Mouse (Mus musculus): ENCODE measurements around the gene Gm597. TPM values are rescaled to one million over a fixed set of nuclear protein-coding genes. Genes with fewer than 3 reads are reported as not detected.

The Gm597 gene
- not detected in 2 replicates for polyA plus RNA-seq (2014; fragmentation: Nextera tagmentation; extraction: Ambion mirVana)

DNA sequence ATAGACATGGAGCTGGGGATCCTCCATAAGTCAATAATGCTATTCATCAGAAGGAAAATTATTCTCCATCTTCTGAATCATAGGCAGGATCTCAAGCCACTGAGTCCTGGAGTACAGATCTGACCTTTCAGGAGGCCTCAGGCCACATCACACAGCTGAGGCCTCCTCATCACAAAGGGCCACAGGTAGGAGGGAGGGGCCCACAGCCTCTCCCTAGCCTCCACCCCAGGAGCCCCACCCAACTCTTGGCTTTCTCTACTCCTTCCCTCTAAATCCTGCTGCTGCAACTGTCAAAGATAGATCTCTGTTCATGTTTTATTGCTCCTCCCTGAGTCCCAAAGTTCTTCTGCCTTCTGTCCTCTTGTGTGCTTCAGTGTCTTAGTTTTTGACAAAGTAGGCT is at the start of gene Gm597:
Gene Gm597, minus strand, starts transcription at position 101 of the 400 bp plus-strand sequence.
- no peak within 1 kb of the TSS for H3K9ac ChIP-seq (ENCODE audit: low read length)
- DNase-seq (ENCODE audit: low spot score) (no peak), ATAC-seq (replicated peaks; ENCODE audit: low FRiP score, low TSS enrichment, low read depth) (no peak)
- H3K4me2 ChIP-seq (ENCODE audit: low read length), result no peak within 1 kb of the TSS
- H3K36me3 ChIP-seq (ENCODE audit: control insufficient read depth, insufficient read depth, low read length), result no peaks in the 10 kb centered on the region
- H3K4me1 ChIP-seq (replicated peaks; ENCODE audit: control insufficient read depth, insufficient read depth, low read length), result no peaks in the 10 kb centered on the region
- no peak within 1 kb of the TSS for H3K27ac ChIP-seq (ENCODE audit: low read depth)
- no peak within 1 kb of the TSS for H3K4me3 ChIP-seq (ENCODE audit: low read depth, low read length)
- no peaks in the 10 kb centered on the region for H3K27me3 ChIP-seq (replicated peaks; ENCODE audit: control insufficient read depth, insufficient read depth, low read length)
- no peaks in the 10 kb centered on the region for H3K9me3 ChIP-seq (ENCODE audit: control insufficient read depth, low read length)

DNA sequence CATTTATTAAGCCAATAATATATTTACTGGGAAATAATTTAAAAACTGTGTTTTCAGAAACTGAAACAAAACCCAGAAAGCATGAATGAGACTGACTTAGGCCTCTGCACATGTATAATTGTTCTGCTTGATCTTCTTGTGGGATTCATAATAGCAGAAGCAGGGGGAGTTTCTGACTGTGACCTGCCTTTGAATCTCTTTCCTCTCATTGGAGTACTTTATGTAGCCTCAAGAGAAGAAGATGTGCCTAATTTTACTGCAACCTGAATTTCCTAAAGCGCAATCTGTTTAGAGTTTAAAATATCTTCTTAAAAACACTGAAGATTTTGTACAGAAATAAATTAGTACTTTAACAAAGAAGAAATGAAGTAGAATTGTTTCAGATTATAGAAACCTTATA is 27.6 kb upstream of the Gm597 start:
- WGBS, result 96% methylated on average over 1 of the region's 1 CpGs
- ATAC-seq (replicated peaks; ENCODE audit: low FRiP score, low TSS enrichment, low read depth) (no peak), DNase-seq (ENCODE audit: low spot score) (no peak)
- no peak overlapping the region for H3K4me3 ChIP-seq (ENCODE audit: low read depth, low read length)
- no peak overlapping the region for H3K27ac ChIP-seq (ENCODE audit: low read depth)
- no peaks in the 10 kb centered on the region for H3K27me3 ChIP-seq (replicated peaks; ENCODE audit: control insufficient read depth, insufficient read depth, low read length)
- no peak overlapping the region for H3K4me2 ChIP-seq (ENCODE audit: low read length)
- H3K9ac ChIP-seq (ENCODE audit: low read length), result no peak overlapping the region
- no peaks in the 10 kb centered on the region for H3K4me1 ChIP-seq (replicated peaks; ENCODE audit: control insufficient read depth, insufficient read depth, low read length)
- no peaks in the 10 kb centered on the region for H3K36me3 ChIP-seq (ENCODE audit: control insufficient read depth, insufficient read depth, low read length)
- H3K9me3 ChIP-seq (ENCODE audit: control insufficient read depth, low read length), result no peaks in the 10 kb centered on the region

DNA sequence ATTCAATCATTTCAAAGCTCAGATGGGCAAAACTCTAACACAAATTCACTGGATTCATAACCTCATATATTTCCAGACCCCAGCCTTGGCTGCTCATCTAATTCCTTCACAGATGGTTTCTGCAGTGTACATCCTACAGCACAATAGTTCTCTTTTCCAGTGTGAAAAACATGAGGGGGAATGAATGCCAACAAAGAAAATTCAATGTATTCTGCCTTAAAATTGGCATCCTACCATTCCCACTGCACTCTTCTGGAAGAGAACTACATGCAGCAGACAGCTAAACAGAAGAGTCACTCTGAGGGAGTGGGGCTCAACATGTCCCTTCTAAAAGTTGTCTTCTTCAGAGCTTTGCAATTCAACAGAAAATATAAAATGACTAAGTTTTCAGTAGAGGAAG is 26.6 kb upstream of the Gm597 start:
- no peaks in the 10 kb centered on the region for H3K36me3 ChIP-seq (ENCODE audit: control insufficient read depth, insufficient read depth, low read length)
- H3K4me3 ChIP-seq (ENCODE audit: low read depth, low read length), result no peak overlapping the region
- H3K9me3 ChIP-seq (ENCODE audit: control insufficient read depth, low read length), result no peaks in the 10 kb centered on the region
- no peak overlapping the region for H3K27ac ChIP-seq (ENCODE audit: low read depth)
- H3K27me3 ChIP-seq (replicated peaks; ENCODE audit: control insufficient read depth, insufficient read depth, low read length), result no peaks in the 10 kb centered on the region
- H3K4me2 ChIP-seq (ENCODE audit: low read length), result no peak overlapping the region
- no peaks in the 10 kb centered on the region for H3K4me1 ChIP-seq (replicated peaks; ENCODE audit: control insufficient read depth, insufficient read depth, low read length)
- ATAC-seq (replicated peaks; ENCODE audit: low FRiP score, low TSS enrichment, low read depth) (no peak), DNase-seq (ENCODE audit: low spot score) (no peak)
- no peak overlapping the region for H3K9ac ChIP-seq (ENCODE audit: low read length)

- no peaks in the 10 kb centered on the region for H3K9me3 ChIP-seq (ENCODE audit: control insufficient read depth, low read length)
- no peak overlapping the region for H3K4me2 ChIP-seq (ENCODE audit: low read length)
- H3K9ac ChIP-seq (ENCODE audit: low read length), result no peak overlapping the region
- no peaks in the 10 kb centered on the region for H3K36me3 ChIP-seq (ENCODE audit: control insufficient read depth, insufficient read depth, low read length)
- ATAC-seq (replicated peaks; ENCODE audit: low FRiP score, low TSS enrichment, low read depth), result no peak
- no peaks in the 10 kb centered on the region for H3K27me3 ChIP-seq (replicated peaks; ENCODE audit: control insufficient read depth, insufficient read depth, low read length)
- H3K27ac ChIP-seq (ENCODE audit: low read depth), result no peak overlapping the region
- H3K4me1 ChIP-seq (replicated peaks; ENCODE audit: control insufficient read depth, insufficient read depth, low read length), result no peaks in the 10 kb centered on the region
- DNase-seq (ENCODE audit: low spot score), result no peak
- WGBS, result 86% methylated on average over 14 of the region's 14 CpGs
- no peak overlapping the region for H3K4me3 ChIP-seq (ENCODE audit: low read depth, low read length)
Observed at GRCm38 (mm10) chr1:28800881-28801280, 20.8 kb upstream of the Gm597 start.
